Mouse (Mus musculus) embryonic stem cell, embryonic (primary cell): ENCODE data around the gene Samt4.
"Not testable (repeated sequence)": the region's sequence is repeated elsewhere in the genome, so short reads cannot be mapped to it uniquely, and the experiment has no call there.

Experiments used
- CTCF ChIA-PET, 4 experiments: fragments of 300-600 bp in 2 of 4; fragments of 350-600 bp in 2 of 4; sonication (Branson Sonifier 250); formaldehyde crosslinking; loops; one replicate each; lab custom pipeline; 2022; ENCODE audit warnings: inconsistent platforms in 2 of 4; lab: Charles Lee
- POLR2A ChIA-PET, 4 experiments: fragments of 300-600 bp in 2 of 4; fragments of 350-600 bp in 2 of 4; sonication (Branson Sonifier 250); formaldehyde crosslinking; loops; one replicate each; lab custom pipeline; 2022; ENCODE audit warnings: antibody characterized with exemption in 4 of 4, inconsistent platforms in 1 of 4; lab: Charles Lee

Samt4 gene

DNA sequence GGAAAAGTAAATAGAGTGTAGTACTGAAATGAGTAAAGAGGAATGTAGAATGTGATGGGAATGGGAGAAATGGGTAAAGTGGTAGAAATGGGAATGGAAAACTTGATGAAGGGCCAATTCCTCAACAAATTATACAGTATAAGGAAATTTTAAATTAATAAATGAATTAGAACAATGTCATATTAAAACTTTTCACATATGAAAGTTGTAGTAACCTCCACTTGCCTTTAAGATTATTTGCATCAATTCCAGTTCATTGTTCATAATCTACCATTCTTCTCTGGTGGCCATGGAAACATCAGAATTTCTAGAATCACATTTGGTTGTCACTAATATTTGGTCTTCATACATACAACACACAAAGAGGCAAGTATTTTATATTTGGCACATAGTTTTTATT lies at the start of gene Samt4:
Gene Samt4 (plus strand): TSS at position 301 of the 400 bp plus-strand sequence.
- ChIA-PET POLR2A (no interaction called here), CTCF (no interaction called here)

DNA sequence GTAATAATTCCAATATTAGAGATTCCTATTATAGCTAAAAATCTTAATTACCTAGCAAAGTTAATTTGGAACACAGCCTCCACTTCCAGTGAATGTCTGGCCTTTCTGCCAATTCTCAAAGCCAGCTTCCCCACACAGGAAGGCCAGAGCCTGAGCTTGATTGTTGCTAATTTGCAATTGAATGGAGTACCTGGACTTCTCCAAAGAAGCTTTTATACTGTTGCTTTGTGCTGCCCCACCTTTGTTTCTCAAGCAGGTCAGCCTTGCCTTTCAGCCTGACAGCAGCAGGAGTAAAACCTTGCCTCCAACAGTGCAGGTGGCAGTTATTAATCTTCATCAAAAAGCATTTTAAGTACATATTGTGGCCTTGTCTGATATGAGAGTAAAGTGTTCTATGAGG lies 38.1 kb upstream of the Samt4 start:
- POLR2A ChIA-PET, CTCF ChIA-PET: not testable (repeated sequence)

DNA sequence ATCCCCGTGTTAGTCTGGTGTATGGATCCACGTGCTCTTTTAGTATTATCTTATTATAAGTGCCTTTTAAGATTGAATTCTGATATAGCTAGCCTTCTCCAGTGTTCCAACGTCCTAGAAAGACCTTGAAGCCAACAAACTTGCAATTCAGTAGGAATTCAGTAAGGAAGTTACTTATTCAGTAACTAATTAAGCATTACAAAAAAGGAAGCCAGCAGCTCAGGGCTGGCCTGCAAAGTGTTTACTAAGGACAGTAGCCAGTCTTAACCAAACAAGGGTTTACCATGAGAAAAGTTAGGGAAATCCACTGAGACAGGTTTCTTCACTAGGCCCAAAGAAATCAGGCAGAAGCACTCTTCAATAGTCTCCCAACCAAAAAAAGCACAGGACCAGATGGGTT lies 13.4 kb upstream of the Samt4 start:
- POLR2A ChIA-PET, CTCF ChIA-PET: not testable (repeated sequence)
